Mouse (Mus musculus) myocyte (in vitro differentiated cells): ENCODE data around the gene Usp15. TPM values are rescaled to one million over a fixed set of nuclear protein-coding genes. Genes with fewer than 3 reads are reported as not detected.

ENCODE experiments used
- H3K27me3 ChIP-seq: one replicate; pipeline ENCODE4 v1.6.1; 2011; ENCODE audit not compliant: control insufficient read depth, insufficient read depth, insufficient read length
- H3K36me3 ChIP-seq: one replicate; pipeline ENCODE4 v1.6.1; 2011; ENCODE audit not compliant: control insufficient read depth, insufficient read depth
- H3K4me2 ChIP-seq: one replicate; pipeline ENCODE4 v1.6.1; 2011; ENCODE audit warnings: low read depth, control low read depth
- H3K4me3 ChIP-seq: one replicate; pipeline ENCODE4 v1.5.1; 2011; ENCODE audit warnings: mild to moderate bottlenecking, control low read depth, moderate library complexity
- H3K79me2 ChIP-seq: one replicate; pipeline ENCODE4 v1.6.1; 2011; ENCODE audit not compliant: control insufficient read depth, insufficient read depth
- H3ac ChIP-seq: one replicate; pipeline ENCODE4 v1.6.1; 2011; ENCODE audit not compliant: control insufficient read depth, insufficient read length
- CEBPB ChIP-seq: IDR thresholded peaks from 2 replicates; pipeline ENCODE4 v1.6.1; 2011; ENCODE audit warnings: mild to moderate bottlenecking, moderate library complexity; ENCODE audit not compliant: poor library complexity, insufficient read depth, severe bottlenecking
- E2F4 ChIP-seq: IDR thresholded peaks from one replicate; pipeline ENCODE4 v1.6.1; 2011; ENCODE audit warnings: mild to moderate bottlenecking, control low read depth, moderate library complexity; ENCODE audit not compliant: insufficient read depth
- MAX ChIP-seq: IDR thresholded peaks from one replicate; pipeline ENCODE4 v1.6.1; 2011; ENCODE audit warnings: low read depth, mild to moderate bottlenecking, control low read depth
- MYOD1 ChIP-seq, 3 experiments: IDR thresholded peaks; one replicate each; pipeline ENCODE4 v1.6.1; 2011; ENCODE audit warnings: control low read depth in 2 of 3, low read depth in 2 of 3, mild to moderate bottlenecking in 2 of 3, moderate library complexity in 1 of 3; ENCODE audit not compliant: insufficient read length in 2 of 3, control insufficient read depth in 1 of 3
- MYOG ChIP-seq, 3 experiments: IDR thresholded peaks; one replicate each; pipeline ENCODE4 v1.6.1; 2011; ENCODE audit warnings: control low read depth in 2 of 3, low read depth in 2 of 3, mild to moderate bottlenecking in 2 of 3; ENCODE audit not compliant: insufficient read length in 2 of 3, control insufficient read depth in 1 of 3, insufficient read depth in 1 of 3
- POLR2A ChIP-seq: IDR thresholded peaks from one replicate; pipeline ENCODE4 v1.6.1; 2011; ENCODE audit warnings: low read depth, mild to moderate bottlenecking, control low read depth, moderate library complexity; ENCODE audit not compliant: insufficient read length
- POLR2AphosphoS2 ChIP-seq: IDR thresholded peaks from one replicate; pipeline ENCODE4 v1.6.1; 2011; ENCODE audit warnings: low read depth, control low read depth; ENCODE audit not compliant: insufficient read length
- REST ChIP-seq: IDR thresholded peaks from one replicate; pipeline ENCODE4 v1.6.1; 2011; ENCODE audit warnings: mild to moderate bottlenecking, control low read depth, moderate library complexity; ENCODE audit not compliant: insufficient read depth, insufficient read length
- SRF ChIP-seq: IDR thresholded peaks from one replicate; pipeline ENCODE4 v1.6.1; 2011; ENCODE audit warnings: low read depth; ENCODE audit not compliant: control insufficient read depth, insufficient read length
- TCF12 ChIP-seq: IDR thresholded peaks from one replicate; pipeline ENCODE4 v1.6.1; 2011; ENCODE audit warnings: mild to moderate bottlenecking, control low read depth; ENCODE audit not compliant: poor library complexity, insufficient read depth, severe bottlenecking
- TCF3 ChIP-seq: IDR thresholded peaks from one replicate; pipeline ENCODE4 v1.6.1; 2011; ENCODE audit warnings: low read depth, control low read depth; ENCODE audit not compliant: insufficient read length
- USF1 ChIP-seq: IDR thresholded peaks from one replicate; pipeline ENCODE4 v1.6.1; 2011; ENCODE audit warnings: low read depth, mild to moderate bottlenecking, control low read depth, moderate library complexity
- polyA plus RNA-seq: library from polyadenylated mRNA; unstranded; fragments of >200 nt; fragmentation: generic; extraction: Trizol; gene quantifications from one replicate; pipeline ENCODE4 v1.2.1, GENCODE M21; 2012; ENCODE audit warnings: missing spikeins

Gene Usp15
- polyA plus RNA-seq, 1 experiment, result 18.7 TPM

DNA sequence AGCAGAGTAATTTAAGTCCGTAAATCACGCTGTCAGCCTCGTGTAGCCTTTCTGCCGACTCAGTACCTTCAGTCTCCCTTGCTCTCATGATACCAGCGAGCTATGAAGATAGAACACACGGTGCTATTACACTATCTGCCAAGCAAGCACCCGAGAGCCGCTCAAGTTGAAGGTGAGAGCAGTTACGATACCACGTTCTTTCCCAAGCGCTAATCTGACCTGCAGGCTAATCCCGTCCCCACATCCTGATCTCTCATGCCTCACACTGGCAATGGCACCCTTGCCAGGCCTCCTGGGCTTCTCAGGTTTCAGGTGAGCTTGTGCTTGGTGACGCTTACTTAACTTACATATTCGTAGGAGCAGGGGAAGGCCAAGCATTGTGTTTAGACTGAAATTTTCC, 79.9 kb downstream of the Usp15 start:
- no peak overlapping the region for H3ac ChIP-seq
- H3K36me3 ChIP-seq, result peaks cover 45% of the 10 kb centered on the region
- H3K4me2 ChIP-seq, result no peak overlapping the region
- no peak for TF ChIP-seq TCF12
- TF ChIP-seq E2F4, result no peak
- TF ChIP-seq MYOD1 (IDR thresholded peaks at IDR 0.05; ENCODE audit: control insufficient read depth in 1 of 3, insufficient read length in 2 of 3, low read depth in 2 of 3), result no peak
- TF ChIP-seq POLR2A, result no peak
- no peak for TF ChIP-seq POLR2AphosphoS2
- TF ChIP-seq MYOG (IDR thresholded peaks at IDR 0.05; ENCODE audit: control insufficient read depth in 1 of 3, insufficient read depth in 1 of 3, insufficient read length in 2 of 3, low read depth in 2 of 3), result no peak
- no peak for TF ChIP-seq USF1
- TF ChIP-seq REST, result no peak
- no peaks in the 10 kb centered on the region for H3K27me3 ChIP-seq
- no peak overlapping the region for H3K4me3 ChIP-seq
- H3K79me2 ChIP-seq, result no peaks in the 10 kb centered on the region

DNA sequence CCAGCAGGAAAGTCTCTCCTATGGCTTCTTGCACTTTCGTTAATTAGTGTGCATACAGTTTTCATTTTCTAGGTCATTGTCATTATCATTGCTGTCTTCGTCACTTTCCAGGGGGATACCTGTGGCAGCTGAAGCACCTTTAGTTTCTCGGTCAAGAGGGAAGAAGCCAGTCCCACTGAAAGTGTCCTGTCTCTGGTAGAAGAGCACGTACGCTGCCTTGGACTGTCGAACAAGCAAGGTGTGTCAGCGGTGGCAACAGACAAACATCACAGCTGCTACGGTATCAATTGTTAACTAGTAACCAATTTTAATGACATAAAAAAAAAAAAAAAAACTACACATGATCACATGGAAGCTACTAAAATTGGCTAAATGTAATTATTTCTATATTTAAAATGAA, 83.3 kb downstream of the Usp15 start:
- no peak for TF ChIP-seq TCF3
- no peak for TF ChIP-seq SRF
- no peak for TF ChIP-seq MAX
- TF ChIP-seq USF1, result no peak
- no peak for TF ChIP-seq POLR2AphosphoS2
- no peak for TF ChIP-seq POLR2A
- TF ChIP-seq REST, result no peak
- no peak for TF ChIP-seq CEBPB
- TF ChIP-seq MYOD1 (IDR thresholded peaks at IDR 0.05; ENCODE audit: control insufficient read depth in 1 of 3, insufficient read length in 2 of 3, low read depth in 2 of 3), result no peak
- no peak for TF ChIP-seq MYOG (IDR thresholded peaks at IDR 0.05; ENCODE audit: control insufficient read depth in 1 of 3, insufficient read depth in 1 of 3, insufficient read length in 2 of 3, low read depth in 2 of 3)
- no peak for TF ChIP-seq E2F4
- Histone ChIP-seq H3ac (no peak overlapping the region), H3K4me2 (no peak overlapping the region), H3K79me2 (no peaks in the 10 kb centered on the region), H3K36me3 (peaks cover 37% of the 10 kb centered on the region), H3K27me3 (no peaks in the 10 kb centered on the region), H3K4me3 (no peak overlapping the region)

DNA sequence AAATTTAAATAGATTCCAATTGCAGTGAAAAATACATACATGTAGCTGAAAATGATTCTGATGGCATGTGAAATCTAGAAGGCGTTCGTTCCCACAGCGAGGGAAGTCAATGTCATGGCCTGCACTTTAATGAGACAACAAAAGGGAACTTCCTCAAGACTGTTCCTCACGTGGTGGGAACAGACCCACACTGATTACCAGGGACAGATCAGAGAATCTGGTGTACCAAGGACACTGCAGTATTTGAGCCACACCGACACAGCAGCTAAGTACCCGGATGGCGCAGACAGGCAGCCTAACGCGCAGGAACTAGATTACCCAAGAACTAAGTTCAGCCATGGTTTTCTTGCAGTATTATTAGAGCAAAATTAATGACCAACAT, 84.0 kb downstream of the Usp15 start:
- Histone ChIP-seq H3K27me3 (no peaks in the 10 kb centered on the region), H3K4me3 (no peak overlapping the region), H3K4me2 (no peak overlapping the region), H3K36me3 (peaks cover 34% of the 10 kb centered on the region), H3ac (no peak overlapping the region), H3K79me2 (no peaks in the 10 kb centered on the region)
- no peak for TF ChIP-seq CEBPB
- TF ChIP-seq USF1, result no peak
- no peak for TF ChIP-seq E2F4

DNA sequence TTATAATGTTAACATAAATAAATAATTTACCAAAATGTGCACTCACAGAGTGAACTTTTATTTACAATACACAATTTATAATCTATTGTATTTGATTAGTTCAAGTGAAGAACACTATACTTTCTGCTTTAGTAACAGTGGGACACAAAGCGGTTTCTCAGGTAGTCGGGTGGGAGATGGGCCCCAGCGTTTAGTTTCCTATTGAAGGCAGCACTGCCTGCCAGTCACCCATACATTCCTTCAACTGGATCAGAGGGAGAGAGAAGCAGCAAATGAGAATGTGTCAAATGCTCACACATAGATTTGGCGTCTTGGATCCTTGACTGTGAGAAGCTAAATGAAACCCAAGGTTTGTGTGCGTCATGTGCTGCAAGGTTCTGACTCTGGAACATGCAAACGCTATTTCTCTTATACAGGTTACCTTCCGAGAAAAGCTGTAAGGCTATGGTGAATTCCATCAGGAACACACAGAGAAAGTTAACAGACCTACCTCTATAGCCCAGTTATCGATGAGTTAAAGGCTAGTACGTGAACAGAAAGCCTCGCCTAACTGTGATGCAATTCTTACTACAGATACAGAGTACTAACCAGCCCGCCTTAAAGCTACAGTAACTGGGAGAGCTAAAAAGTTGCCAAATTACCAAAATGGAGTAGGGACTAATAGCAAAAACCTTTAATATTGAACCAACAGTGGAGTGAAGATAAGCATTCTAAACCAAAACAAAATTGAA, 84.6 kb downstream of the Usp15 start:
- Histone ChIP-seq H3K79me2 (no peaks in the 10 kb centered on the region), H3K4me3 (no peak overlapping the region), H3K36me3 (peaks cover 28% of the 10 kb centered on the region), H3K4me2 (no peak overlapping the region), H3ac (no peak overlapping the region), H3K27me3 (no peaks in the 10 kb centered on the region)
- no peak for TF ChIP-seq MYOG (IDR thresholded peaks at IDR 0.05; ENCODE audit: control insufficient read depth in 1 of 3, insufficient read depth in 1 of 3, insufficient read length in 2 of 3, low read depth in 2 of 3)
- TF ChIP-seq MAX, result no peak
- TF ChIP-seq E2F4, result no peak
- no peak for TF ChIP-seq USF1
- no peak for TF ChIP-seq POLR2AphosphoS2
- no peak for TF ChIP-seq CEBPB
- no peak for TF ChIP-seq TCF12
- no peak for TF ChIP-seq POLR2A
- TF ChIP-seq MYOD1 (IDR thresholded peaks at IDR 0.05; ENCODE audit: control insufficient read depth in 1 of 3, insufficient read length in 2 of 3, low read depth in 2 of 3), result no peak
- no peak for TF ChIP-seq TCF3
- no peak for TF ChIP-seq SRF
- TF ChIP-seq REST, result no peak

DNA sequence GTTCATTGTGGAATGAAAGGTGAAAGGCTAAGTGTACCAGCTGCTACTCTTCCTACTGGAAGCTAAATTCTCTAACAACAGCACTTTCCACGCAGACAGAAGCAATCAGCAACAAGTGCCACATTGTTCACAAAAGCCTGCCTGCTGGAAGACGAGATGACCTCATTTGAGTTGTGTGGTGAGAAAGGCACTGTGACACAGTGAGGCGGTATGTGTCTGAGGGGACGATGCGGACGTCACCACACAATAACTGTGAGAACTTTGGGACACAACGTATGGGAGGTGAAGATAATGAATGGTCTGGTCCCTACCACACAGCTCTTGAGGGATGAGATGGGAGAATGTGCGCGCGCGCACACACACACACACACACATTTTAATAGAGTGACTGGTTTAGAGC, 86.2 kb downstream of the Usp15 start:
- H3K4me2 ChIP-seq, result no peak overlapping the region
- no peaks in the 10 kb centered on the region for H3K27me3 ChIP-seq
- TF ChIP-seq CEBPB, result no peak
- no peak for TF ChIP-seq USF1
- no peak for TF ChIP-seq POLR2A
- TF ChIP-seq MAX, result no peak
- H3K36me3 ChIP-seq, result peaks cover 23% of the 10 kb centered on the region
- H3K4me3 ChIP-seq, result no peak overlapping the region
- no peak overlapping the region for H3ac ChIP-seq
- H3K79me2 ChIP-seq, result no peaks in the 10 kb centered on the region
